Mouse (Mus musculus): ENCODE measurements around the gene Tbx5. TPM values are rescaled to one million over a fixed set of nuclear protein-coding genes. Genes with fewer than 3 reads are reported as not detected.

Gene Tbx5
- 30.5 and 36.3 TPM in 2 replicates for polyA plus RNA-seq (2015; fragmentation: Nextera tagmentation; extraction: Ambion mirVana)

GRCm38 (mm10) chr5:119832479-119832796 is at the start of gene Tbx5:
Tbx5 (plus strand) TSS chr5:119832668.
- WGBS = 16% methylated on average over 16 of the region's 16 CpGs
- Histone ChIP-seq H3K36me3 (ENCODE audit: control insufficient read depth, insufficient read depth) (no peaks in the 10 kb centered on the region), H3K4me1 (ENCODE audit: control insufficient read depth, insufficient read depth, low read length) (0 out of 2 replicates have a peak, but pooled peaks cover 4% of the 10 kb centered on the region), H3K4me2 (ENCODE audit: low read depth, low read length) (peak within 1 kb of the TSS; percentile 73), H3K9me3 (replicated peaks; ENCODE audit: control insufficient read depth, low read length) (no peaks in the 10 kb centered on the region), H3K27me3 (ENCODE audit: control insufficient read depth, insufficient read depth, low read length) (peaks cover 9% of the 10 kb centered on the region), H3K9ac (ENCODE audit: low read length) (peak within 1 kb of the TSS; percentile 89), H3K4me3 (ENCODE audit: low read length) (peak within 1 kb of the TSS; percentile 56), H3K27ac (ENCODE audit: low read length) (peak within 1 kb of the TSS; percentile 82)
- no peak; the same call in 1 of the 2 replicates for ATAC-seq (replicated peaks; ENCODE audit: extremely low read depth, insufficient read depth, low FRiP score)

- Histone ChIP-seq H3K9me3 (replicated peaks; ENCODE audit: control insufficient read depth, low read length) (peaks cover 15% of the 10 kb centered on the region), H3K4me1 (ENCODE audit: control insufficient read depth, insufficient read depth, low read length) (no peaks in the 10 kb centered on the region), H3K9ac (ENCODE audit: low read length) (no peak overlapping the region), H3K27me3 (ENCODE audit: control insufficient read depth, insufficient read depth, low read length) (no peaks in the 10 kb centered on the region; the same call in 1 of the 2 replicates), H3K4me2 (ENCODE audit: low read depth, low read length) (no peak overlapping the region), H3K36me3 (ENCODE audit: control insufficient read depth, insufficient read depth) (no peaks in the 10 kb centered on the region), H3K27ac (ENCODE audit: low read length) (no peak overlapping the region), H3K4me3 (ENCODE audit: low read length) (no peak overlapping the region)
- no peak for ATAC-seq (replicated peaks; ENCODE audit: extremely low read depth, insufficient read depth, low FRiP score)
- WGBS = 86% methylated on average over 7 of the region's 7 CpGs
Observed at GRCm38 (mm10) chr5:119785959-119786358, 46.5 kb upstream of the Tbx5 start.

- Histone ChIP-seq H3K4me3 (ENCODE audit: low read length) (no peak overlapping the region), H3K9me3 (replicated peaks; ENCODE audit: control insufficient read depth, low read length) (peaks cover 5% of the 10 kb centered on the region; the same call in 1 of the 2 replicates), H3K4me1 (ENCODE audit: control insufficient read depth, insufficient read depth, low read length) (no peaks in the 10 kb centered on the region), H3K4me2 (ENCODE audit: low read depth, low read length) (no peak overlapping the region), H3K36me3 (ENCODE audit: control insufficient read depth, insufficient read depth) (no peaks in the 10 kb centered on the region), H3K27me3 (ENCODE audit: control insufficient read depth, insufficient read depth, low read length) (peaks cover 23% of the 10 kb centered on the region), H3K27ac (ENCODE audit: low read length) (no peak overlapping the region), H3K9ac (ENCODE audit: low read length) (no peak overlapping the region)
- 49% methylated on average over 5 of the region's 5 CpGs for WGBS
- ATAC-seq (replicated peaks; ENCODE audit: extremely low read depth, insufficient read depth, low FRiP score) = no peak
Observed at GRCm38 (mm10) chr5:119791664-119792063, 40.8 kb upstream of the Tbx5 start.

- Histone ChIP-seq H3K36me3 (ENCODE audit: control insufficient read depth, insufficient read depth) (no peaks in the 10 kb centered on the region), H3K4me1 (ENCODE audit: control insufficient read depth, insufficient read depth, low read length) (no peaks in the 10 kb centered on the region), H3K9ac (ENCODE audit: low read length) (no peak overlapping the region), H3K27me3 (ENCODE audit: control insufficient read depth, insufficient read depth, low read length) (peaks cover 43% of the 10 kb centered on the region), H3K4me2 (ENCODE audit: low read depth, low read length) (no peak overlapping the region), H3K9me3 (replicated peaks; ENCODE audit: control insufficient read depth, low read length) (peaks cover 5% of the 10 kb centered on the region; the same call in 1 of the 2 replicates), H3K27ac (ENCODE audit: low read length) (peak overlapping the region; percentile 74), H3K4me3 (ENCODE audit: low read length) (no peak overlapping the region)
- WGBS = 14% methylated on average over 4 of the region's 4 CpGs
- peak; percentile 69 for ATAC-seq (replicated peaks; ENCODE audit: extremely low read depth, insufficient read depth, low FRiP score)
Observed at GRCm38 (mm10) chr5:119793972-119794371, 38.5 kb upstream of the Tbx5 start.

GRCm38 (mm10) chr5:119795376-119795775 is 37.1 kb upstream of the Tbx5 start:
- no peak overlapping the region for H3K4me2 ChIP-seq (ENCODE audit: low read depth, low read length)
- peaks cover 54% of the 10 kb centered on the region for H3K27me3 ChIP-seq (ENCODE audit: control insufficient read depth, insufficient read depth, low read length)
- no peak overlapping the region for H3K4me3 ChIP-seq (ENCODE audit: low read length)
- 19% methylated on average over 6 of the region's 6 CpGs for WGBS
- no peaks in the 10 kb centered on the region for H3K36me3 ChIP-seq (ENCODE audit: control insufficient read depth, insufficient read depth)
- H3K4me1 ChIP-seq (ENCODE audit: control insufficient read depth, insufficient read depth, low read length) = no peaks in the 10 kb centered on the region
- no peaks in the 10 kb centered on the region for H3K9me3 ChIP-seq (replicated peaks; ENCODE audit: control insufficient read depth, low read length)
- no peak overlapping the region for H3K9ac ChIP-seq (ENCODE audit: low read length)
- H3K27ac ChIP-seq (ENCODE audit: low read length) = peak overlapping the region; percentile 30
- ATAC-seq (replicated peaks; ENCODE audit: extremely low read depth, insufficient read depth, low FRiP score) = no peak

- Histone ChIP-seq H3K27me3 (ENCODE audit: control insufficient read depth, insufficient read depth, low read length) (peaks cover 54% of the 10 kb centered on the region), H3K4me2 (ENCODE audit: low read depth, low read length) (no peak overlapping the region), H3K4me1 (ENCODE audit: control insufficient read depth, insufficient read depth, low read length) (no peaks in the 10 kb centered on the region), H3K9me3 (replicated peaks; ENCODE audit: control insufficient read depth, low read length) (no peaks in the 10 kb centered on the region), H3K27ac (ENCODE audit: low read length) (peak overlapping the region; percentile 30), H3K36me3 (ENCODE audit: control insufficient read depth, insufficient read depth) (no peaks in the 10 kb centered on the region), H3K9ac (ENCODE audit: low read length) (0 out of 2 replicates have a peak overlapping the region, but pooled peaks have one; percentile 28), H3K4me3 (ENCODE audit: low read length) (no peak overlapping the region)
- ATAC-seq (replicated peaks; ENCODE audit: extremely low read depth, insufficient read depth, low FRiP score) = no peak
- 34% methylated on average over 3 of the region's 3 CpGs for WGBS
Observed at GRCm38 (mm10) chr5:119795777-119796176, 36.7 kb upstream of the Tbx5 start.

- H3K27me3 ChIP-seq (ENCODE audit: control insufficient read depth, insufficient read depth, low read length) = peaks cover 60% of the 10 kb centered on the region
- no peaks in the 10 kb centered on the region for H3K9me3 ChIP-seq (replicated peaks; ENCODE audit: control insufficient read depth, low read length)
- H3K4me1 ChIP-seq (ENCODE audit: control insufficient read depth, insufficient read depth, low read length) = no peaks in the 10 kb centered on the region
- H3K9ac ChIP-seq (ENCODE audit: low read length) = peak overlapping the region; percentile 65
- 8% methylated on average over 33 of the region's 33 CpGs for WGBS
- H3K36me3 ChIP-seq (ENCODE audit: control insufficient read depth, insufficient read depth) = no peaks in the 10 kb centered on the region
- H3K4me2 ChIP-seq (ENCODE audit: low read depth, low read length) = peak overlapping the region; percentile 20; the same call in 1 of the 2 replicates
- H3K27ac ChIP-seq (ENCODE audit: low read length) = peak overlapping the region; percentile 67
- peak overlapping the region; percentile 44 for H3K4me3 ChIP-seq (ENCODE audit: low read length)
- peak; percentile 53; the same call in 1 of the 2 replicates for ATAC-seq (replicated peaks; ENCODE audit: extremely low read depth, insufficient read depth, low FRiP score)
Observed at GRCm38 (mm10) chr5:119796443-119797160, 35.9 kb upstream of the Tbx5 start.

GRCm38 (mm10) chr5:119797580-119798150 is 34.8 kb upstream of the Tbx5 start:
- H3K4me3 ChIP-seq (ENCODE audit: low read length) = peak overlapping the region; percentile 44
- no peaks in the 10 kb centered on the region for H3K9me3 ChIP-seq (replicated peaks; ENCODE audit: control insufficient read depth, low read length)
- no peaks in the 10 kb centered on the region for H3K36me3 ChIP-seq (ENCODE audit: control insufficient read depth, insufficient read depth)
- H3K27ac ChIP-seq (ENCODE audit: low read length) = peak overlapping the region; percentile 67
- peaks cover 70% of the 10 kb centered on the region for H3K27me3 ChIP-seq (ENCODE audit: control insufficient read depth, insufficient read depth, low read length)
- ATAC-seq (replicated peaks; ENCODE audit: extremely low read depth, insufficient read depth, low FRiP score) = no peak
- no peaks in the 10 kb centered on the region for H3K4me1 ChIP-seq (ENCODE audit: control insufficient read depth, insufficient read depth, low read length)
- WGBS = 7% methylated on average over 26 of the region's 26 CpGs
- peak overlapping the region; percentile 65 for H3K9ac ChIP-seq (ENCODE audit: low read length)
- H3K4me2 ChIP-seq (ENCODE audit: low read depth, low read length) = peak overlapping the region; percentile 49

- H3K9me3 ChIP-seq (replicated peaks; ENCODE audit: control insufficient read depth, low read length) = no peaks in the 10 kb centered on the region
- H3K4me1 ChIP-seq (ENCODE audit: control insufficient read depth, insufficient read depth, low read length) = no peaks in the 10 kb centered on the region
- WGBS = 48% methylated on average over 4 of the region's 4 CpGs
- 0 out of 2 replicates have a peak overlapping the region, but pooled peaks have one; percentile 28 for H3K9ac ChIP-seq (ENCODE audit: low read length)
- peak overlapping the region; percentile 44 for H3K4me3 ChIP-seq (ENCODE audit: low read length)
- peak overlapping the region; percentile 67; the same call in 1 of the 2 replicates for H3K27ac ChIP-seq (ENCODE audit: low read length)
- H3K4me2 ChIP-seq (ENCODE audit: low read depth, low read length) = peak overlapping the region; percentile 49
- ATAC-seq (replicated peaks; ENCODE audit: extremely low read depth, insufficient read depth, low FRiP score) = no peak
- peaks cover 74% of the 10 kb centered on the region for H3K27me3 ChIP-seq (ENCODE audit: control insufficient read depth, insufficient read depth, low read length)
- no peaks in the 10 kb centered on the region for H3K36me3 ChIP-seq (ENCODE audit: control insufficient read depth, insufficient read depth)
Observed at GRCm38 (mm10) chr5:119798261-119798660, 34.2 kb upstream of the Tbx5 start.
